Mouse (Mus musculus): Measurements from ENCODE around the gene Rbbp4. TPM values are rescaled to one million over a fixed set of nuclear protein-coding genes. Genes with fewer than 3 reads are reported as not detected.

Gene Rbbp4
- polyA plus RNA-seq, 1 experiment, result 215 TPM

DNA sequence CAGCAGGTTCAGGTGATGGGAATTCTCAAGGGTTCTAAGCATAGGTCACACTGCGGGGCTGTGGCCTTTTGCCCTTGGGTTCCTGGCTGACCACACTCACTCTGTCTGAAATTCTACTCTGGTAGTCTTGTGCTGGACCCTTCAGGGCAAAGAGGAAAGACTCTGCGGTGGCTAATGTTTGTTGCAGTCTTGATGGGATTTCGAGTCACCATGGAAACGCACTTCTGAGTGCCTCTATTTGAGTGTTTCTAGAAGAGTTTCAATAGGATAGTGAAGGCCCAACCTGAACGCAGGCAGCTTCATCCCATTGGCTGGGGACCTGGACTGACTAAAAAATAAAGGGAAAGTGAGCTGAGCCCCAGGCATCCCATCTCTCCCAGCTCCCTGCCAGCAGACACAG, 68.3 kb downstream of the Rbbp4 start:
- 91% methylated on average over 5 of the region's 5 CpGs for WGBS
- TF ChIP-seq CTCF (IDR thresholded peaks at IDR 0.05; ENCODE audit: control insufficient read depth, insufficient read depth, low read length), result no peak
- no peak for TF ChIP-seq POLR2A (IDR thresholded peaks at IDR 0.05; ENCODE audit: borderline replicate concordance, control insufficient read depth, low read depth, low read length)
- Histone ChIP-seq H3K4me3 (replicated peaks; ENCODE audit: control insufficient read depth, low read depth, low read length) (no peak overlapping the region), H3K4me1 (ENCODE audit: control insufficient read depth, insufficient read depth, low read length) (peaks cover 1% of the 10 kb centered on the region; the same call in 1 of the 2 replicates), H3K27ac (ENCODE audit: control insufficient read depth, insufficient read depth, low read depth, low read length, poor library complexity) (no peak overlapping the region)

DNA sequence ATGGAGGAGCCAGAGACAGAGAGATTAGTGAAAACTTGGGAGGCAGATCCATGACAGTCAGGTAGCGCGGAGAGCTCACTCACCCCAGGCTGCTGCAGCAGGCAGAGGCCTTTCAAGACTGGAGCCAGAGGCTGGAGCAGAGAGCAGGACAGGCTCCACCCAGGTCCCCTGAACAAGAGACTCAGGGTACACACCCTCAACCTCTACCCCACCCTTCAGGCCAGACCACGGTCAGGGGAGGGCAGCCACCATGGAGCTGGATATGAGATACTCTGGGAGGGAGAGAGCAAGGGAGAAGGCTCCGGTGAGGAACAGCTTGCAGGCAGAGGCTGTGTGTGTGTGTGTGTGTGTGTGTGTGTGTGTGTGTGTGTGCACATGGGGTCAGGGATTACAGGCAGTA, 69.0 kb downstream of the Rbbp4 start:
- Histone ChIP-seq H3K27ac (ENCODE audit: control insufficient read depth, insufficient read depth, low read depth, low read length, poor library complexity) (no peak overlapping the region), H3K4me3 (replicated peaks; ENCODE audit: control insufficient read depth, low read depth, low read length) (no peak overlapping the region)

DNA sequence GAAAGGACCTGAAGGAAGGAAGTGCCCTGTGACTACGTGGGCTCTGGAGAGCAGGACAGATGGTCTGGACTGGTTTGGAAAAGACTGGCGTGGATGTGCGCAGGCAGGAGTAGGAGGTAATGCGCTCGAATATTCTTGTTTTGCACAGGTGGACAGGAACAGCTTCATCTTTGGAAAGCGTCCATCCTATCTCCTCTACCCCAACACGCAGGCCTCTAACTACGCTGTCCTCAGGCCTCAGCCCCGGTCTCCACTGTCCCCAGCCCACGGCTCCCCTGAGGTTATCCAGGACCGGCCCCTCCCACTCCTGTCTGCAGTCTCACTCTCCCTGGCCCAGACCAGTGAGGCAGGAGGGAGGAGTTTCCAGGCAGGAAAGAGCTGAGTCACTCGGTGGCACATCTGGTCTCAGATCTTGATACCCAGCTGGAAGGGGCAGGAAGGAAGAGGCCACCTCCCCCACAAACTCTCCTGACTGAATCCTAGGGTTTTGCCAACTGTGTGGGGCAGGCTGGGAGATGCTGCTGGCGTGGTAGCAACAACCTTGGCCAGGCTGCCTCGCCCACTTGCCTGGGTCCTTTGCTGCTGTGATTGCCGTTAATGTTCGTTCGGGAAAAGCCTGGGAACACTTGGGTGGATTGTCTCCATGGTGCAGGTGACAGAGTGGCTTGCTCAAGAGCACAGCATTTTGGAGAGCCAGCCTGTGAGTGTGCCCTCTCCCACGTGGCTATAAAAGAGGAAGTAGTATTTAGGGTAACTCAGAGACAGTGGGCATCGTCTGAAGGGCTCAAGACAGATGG, 71.7 kb downstream of the Rbbp4 start:
- TF ChIP-seq CTCF (IDR thresholded peaks at IDR 0.05; ENCODE audit: control insufficient read depth, insufficient read depth, low read length) (no peak), POLR2A (IDR thresholded peaks at IDR 0.05; ENCODE audit: borderline replicate concordance, control insufficient read depth, low read depth, low read length) (no peak)
- no peak overlapping the region for H3K4me3 ChIP-seq (replicated peaks; ENCODE audit: control insufficient read depth, low read depth, low read length)
- no peak overlapping the region for H3K27ac ChIP-seq (ENCODE audit: control insufficient read depth, insufficient read depth, low read depth, low read length, poor library complexity)
- 9% methylated on average over 19 of the region's 19 CpGs for WGBS
- H3K4me1 ChIP-seq (ENCODE audit: control insufficient read depth, insufficient read depth, low read length), result peaks cover 1% of the 10 kb centered on the region; the same call in 1 of the 2 replicates

More for the DNA sequence above, 69.0 kb downstream of the Rbbp4 start:
- peaks cover 1% of the 10 kb centered on the region; the same call in 1 of the 2 replicates for H3K4me1 ChIP-seq (ENCODE audit: control insufficient read depth, insufficient read depth, low read length)
- TF ChIP-seq CTCF (IDR thresholded peaks at IDR 0.05; ENCODE audit: control insufficient read depth, insufficient read depth, low read length), result no peak
- no peak for TF ChIP-seq POLR2A (IDR thresholded peaks at IDR 0.05; ENCODE audit: borderline replicate concordance, control insufficient read depth, low read depth, low read length)
- WGBS, result 83% methylated on average over 4 of the region's 4 CpGs

DNA sequence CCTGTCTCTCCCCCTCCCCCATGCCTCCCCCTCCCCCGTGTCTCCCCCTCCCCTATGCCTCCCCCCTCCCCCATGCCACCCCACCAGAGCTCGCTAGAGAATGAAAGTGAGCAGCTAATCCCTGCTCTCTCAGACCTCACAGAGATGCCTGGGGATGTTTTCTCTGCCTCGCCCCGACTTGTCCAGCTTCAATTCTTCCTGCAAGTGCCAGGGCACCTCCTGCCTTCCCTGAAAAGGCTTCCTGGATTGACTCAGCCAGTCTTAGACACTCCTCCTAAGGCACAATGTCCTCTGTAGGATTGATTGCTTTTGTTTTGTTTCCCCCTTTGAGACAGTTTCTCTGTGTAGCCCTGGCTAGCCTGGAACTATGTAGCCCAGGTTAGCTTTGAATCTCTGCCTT, 74.0 kb downstream of the Rbbp4 start, which contains the start of gene C77080:
Gene C77080 (minus strand): TSS at position 209 of the 400 bp plus-strand sequence.
- Histone ChIP-seq H3K27ac (ENCODE audit: control insufficient read depth, insufficient read depth, low read depth, low read length, poor library complexity) (no peak within 1 kb of the TSS), H3K4me3 (replicated peaks; ENCODE audit: control insufficient read depth, low read depth, low read length) (no peak within 1 kb of the TSS), H3K4me1 (ENCODE audit: control insufficient read depth, insufficient read depth, low read length) (peaks cover 1% of the 10 kb centered on the region; the same call in 1 of the 2 replicates)
- TF ChIP-seq CTCF (IDR thresholded peaks at IDR 0.05; ENCODE audit: control insufficient read depth, insufficient read depth, low read length) (no peak), POLR2A (IDR thresholded peaks at IDR 0.05; ENCODE audit: borderline replicate concordance, control insufficient read depth, low read depth, low read length) (no peak)
- WGBS, result 33% methylated on average over 2 of the region's 4 CpGs

DNA sequence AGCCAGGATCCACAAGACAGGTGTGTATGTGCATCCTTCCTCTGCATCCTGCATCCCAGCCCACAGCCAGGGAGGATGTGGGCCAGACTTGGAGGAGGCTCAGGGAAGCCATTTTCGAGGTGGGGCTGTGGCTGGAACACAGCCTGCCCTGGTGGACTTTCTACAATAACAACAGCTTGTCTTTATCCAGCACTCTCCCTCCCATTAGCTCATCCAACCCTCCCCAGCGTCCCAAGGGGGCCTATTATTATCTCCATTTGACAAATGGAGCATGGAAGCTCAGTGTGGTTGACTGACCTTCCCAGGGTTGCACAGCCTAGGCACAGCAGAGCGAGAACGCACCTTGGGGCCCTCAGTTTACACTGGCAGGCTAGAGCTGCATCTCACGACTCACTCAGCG, 74.5 kb downstream of the Rbbp4 start:
- H3K4me3 ChIP-seq (replicated peaks; ENCODE audit: control insufficient read depth, low read depth, low read length), result no peak overlapping the region
- TF ChIP-seq POLR2A (IDR thresholded peaks at IDR 0.05; ENCODE audit: borderline replicate concordance, control insufficient read depth, low read depth, low read length) (no peak), CTCF (IDR thresholded peaks at IDR 0.05; ENCODE audit: control insufficient read depth, insufficient read depth, low read length) (no peak)
- no peak overlapping the region for H3K27ac ChIP-seq (ENCODE audit: control insufficient read depth, insufficient read depth, low read depth, low read length, poor library complexity)
- WGBS, result 48% methylated on average over 6 of the region's 6 CpGs
- peaks cover 1% of the 10 kb centered on the region; the same call in 1 of the 2 replicates for H3K4me1 ChIP-seq (ENCODE audit: control insufficient read depth, insufficient read depth, low read length)

DNA sequence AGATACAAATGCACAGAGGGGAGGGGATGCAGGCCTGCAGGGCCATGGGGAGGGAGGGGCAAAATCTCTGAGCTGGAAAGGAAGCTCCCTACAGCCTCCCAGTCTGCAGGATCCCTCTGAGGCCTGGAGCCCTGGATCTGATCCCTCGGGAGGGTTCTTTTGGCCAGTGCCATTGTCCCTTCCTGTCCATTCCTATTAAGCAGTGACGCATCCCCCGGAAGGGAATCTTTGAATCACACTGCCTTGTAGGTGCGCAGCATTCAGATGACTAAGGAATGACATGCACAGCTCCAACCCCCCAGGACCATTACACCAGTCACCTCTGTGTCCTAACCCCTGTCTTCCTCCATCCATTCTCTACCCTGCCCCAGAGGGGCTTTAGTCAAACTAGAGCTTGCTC, 76.1 kb downstream of the Rbbp4 start:
- no peak overlapping the region for H3K27ac ChIP-seq (ENCODE audit: control insufficient read depth, insufficient read depth, low read depth, low read length, poor library complexity)
- TF ChIP-seq CTCF (IDR thresholded peaks at IDR 0.05; ENCODE audit: control insufficient read depth, insufficient read depth, low read length) (no peak), POLR2A (IDR thresholded peaks at IDR 0.05; ENCODE audit: borderline replicate concordance, control insufficient read depth, low read depth, low read length) (no peak)
- H3K4me1 ChIP-seq (ENCODE audit: control insufficient read depth, insufficient read depth, low read length), result peaks cover 1% of the 10 kb centered on the region; the same call in 1 of the 2 replicates
- no peak overlapping the region for H3K4me3 ChIP-seq (replicated peaks; ENCODE audit: control insufficient read depth, low read depth, low read length)
- WGBS, result 86% methylated on average over 4 of the region's 4 CpGs

Other genes with a start within 250 kb of the Rbbp4 start
- 1.8 TPM in 1 of 2 replicates, not detected in the other for gene Tmem54, start 229.8 kb downstream of the Rbbp4 start, polyA plus RNA-seq (2011; ENCODE audit: insufficient read depth, insufficient read length, low replicate concordance, missing spikeins)
- gene Hpca, start 213.3 kb downstream of the Rbbp4 start, polyA plus RNA-seq (2011; ENCODE audit: insufficient read depth, insufficient read length, low replicate concordance, missing spikeins), result not detected in 2 replicates
- 2.7 TPM in 1 of 2 replicates, not detected in the other for gene Fndc5, start 198.4 kb downstream of the Rbbp4 start, polyA plus RNA-seq (2011; ENCODE audit: insufficient read depth, insufficient read length, low replicate concordance, missing spikeins)
- gene S100pbp, start 145.6 kb downstream of the Rbbp4 start, polyA plus RNA-seq (2011; ENCODE audit: insufficient read depth, insufficient read length, low replicate concordance, missing spikeins), result 8.5 and 9.4 TPM in 2 replicates
- 25.1 and 28.2 TPM in 2 replicates for gene Yars, start 145.6 kb downstream of the Rbbp4 start, polyA plus RNA-seq (2011; ENCODE audit: insufficient read depth, insufficient read length, low replicate concordance, missing spikeins)
- gene C77080, start 74.0 kb downstream of the Rbbp4 start, polyA plus RNA-seq (2011; ENCODE audit: insufficient read depth, insufficient read length, low replicate concordance, missing spikeins), result 0.86 and 1.9 TPM in 2 replicates
- gene Sync, start 47.8 kb downstream of the Rbbp4 start, polyA plus RNA-seq (2011; ENCODE audit: insufficient read depth, insufficient read length, low replicate concordance, missing spikeins), result not detected in 2 replicates
- 22.7 and 62.2 TPM in 2 replicates for gene Zbtb8os, start 325 bp upstream of the Rbbp4 start, polyA plus RNA-seq (2011; ENCODE audit: insufficient read depth, insufficient read length, low replicate concordance, missing spikeins)
- gene Zbtb8a, start 42.7 kb upstream of the Rbbp4 start, polyA plus RNA-seq (2011; ENCODE audit: insufficient read depth, insufficient read length, low replicate concordance, missing spikeins), result 1.3 and 4.9 TPM in 2 replicates
- not detected in 2 replicates for gene Zbtb8b, start 105.5 kb upstream of the Rbbp4 start, polyA plus RNA-seq (2011; ENCODE audit: insufficient read depth, insufficient read length, low replicate concordance, missing spikeins)
- gene Bsdc1, start 126.2 kb upstream of the Rbbp4 start, polyA plus RNA-seq (2011; ENCODE audit: insufficient read depth, insufficient read length, low replicate concordance, missing spikeins), result 96.2 and 127 TPM in 2 replicates
- not detected in 2 replicates for gene Tssk3, start 155.7 kb upstream of the Rbbp4 start, polyA plus RNA-seq (2011; ENCODE audit: insufficient read depth, insufficient read length, low replicate concordance, missing spikeins)
- gene Fam229a, start 155.8 kb upstream of the Rbbp4 start, polyA plus RNA-seq (2011; ENCODE audit: insufficient read depth, insufficient read length, low replicate concordance, missing spikeins), result 2.8 TPM in 1 of 2 replicates, not detected in the other
- gene Marcksl1, start 178.2 kb upstream of the Rbbp4 start, polyA plus RNA-seq (2011; ENCODE audit: insufficient read depth, insufficient read length, low replicate concordance, missing spikeins), result 14.6 and 53.8 TPM in 2 replicates
- 78.4 and 100 TPM in 2 replicates for gene Hdac1, start 207.3 kb upstream of the Rbbp4 start, polyA plus RNA-seq (2011; ENCODE audit: insufficient read depth, insufficient read length, low replicate concordance, missing spikeins)
- 10.2 and 17.8 TPM in 2 replicates for gene Lck, start 238.3 kb upstream of the Rbbp4 start, polyA plus RNA-seq (2011; ENCODE audit: insufficient read depth, insufficient read length, low replicate concordance, missing spikeins)
- 9.0 TPM in 2 replicates for gene Fam167b, start 243.2 kb upstream of the Rbbp4 start, polyA plus RNA-seq (2011; ENCODE audit: insufficient read depth, insufficient read length, low replicate concordance, missing spikeins)

Data from bone marrow, adult 2 months (tissue).